Mouse (Mus musculus) layer of hippocampus, postnatal 25 days (tissue): ENCODE data around the gene Ccdc141. TPM values are rescaled to one million over a fixed set of nuclear protein-coding genes. Genes with fewer than 3 reads are reported as not detected.
"Not testable (repeated sequence)": the region's sequence is repeated elsewhere in the genome, so short reads cannot be mapped to it uniquely, and the experiment has no call there.

Experiments used
- DNase-seq, 2 experiments: peaks; one replicate each; pipeline ENCODE4 v3.0.0; 2022; ENCODE audit warnings: mixed read lengths in 2 of 2, low spot score in 1 of 2; ENCODE audit errors: extremely low spot score in 1 of 2
- total RNA-seq, 2 experiments: library from RNA; stranded (reverse); gene quantifications; 2 replicates each; pipeline ENCODE4 v1.2.3; 2021

The Ccdc141 gene
- total RNA-seq, 2 experiments from 2014 or later: 19.9 to 24.4 TPM

DNA sequence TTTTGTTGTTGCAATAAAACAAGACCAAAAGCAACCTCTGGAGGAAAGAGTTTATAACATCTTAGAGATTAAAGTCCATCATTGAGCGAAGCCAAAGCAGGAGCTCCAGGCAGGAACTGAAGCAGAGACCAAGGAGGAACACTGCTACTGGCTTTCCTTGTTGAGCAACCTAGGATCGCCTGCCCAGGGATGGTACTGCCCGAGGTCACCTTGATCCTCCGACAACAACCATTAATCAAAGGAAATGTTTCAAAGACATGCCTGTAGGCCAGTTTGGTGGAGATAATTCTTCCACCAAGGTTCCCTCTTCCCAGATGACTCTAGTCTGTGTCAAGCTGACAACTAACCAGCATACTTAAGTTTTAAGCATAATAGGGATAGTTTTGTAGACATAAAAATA, 91.7 kb downstream of the Ccdc141 start:
- no peak for DNase-seq

- DNase-seq: no peak
These were observed 96.1 kb downstream of the Ccdc141 start for GRCm38 (mm10) chr2:77074373-77074772.

- peak in 1 of 2 experiments; percentile 11 for DNase-seq
These were observed 96.5 kb downstream of the Ccdc141 start for GRCm38 (mm10) chr2:77073930-77074329.

- peak; percentile 12 to 31 for DNase-seq
These were observed 105.1 kb downstream of the Ccdc141 start for GRCm38 (mm10) chr2:77065294-77065693.

DNA sequence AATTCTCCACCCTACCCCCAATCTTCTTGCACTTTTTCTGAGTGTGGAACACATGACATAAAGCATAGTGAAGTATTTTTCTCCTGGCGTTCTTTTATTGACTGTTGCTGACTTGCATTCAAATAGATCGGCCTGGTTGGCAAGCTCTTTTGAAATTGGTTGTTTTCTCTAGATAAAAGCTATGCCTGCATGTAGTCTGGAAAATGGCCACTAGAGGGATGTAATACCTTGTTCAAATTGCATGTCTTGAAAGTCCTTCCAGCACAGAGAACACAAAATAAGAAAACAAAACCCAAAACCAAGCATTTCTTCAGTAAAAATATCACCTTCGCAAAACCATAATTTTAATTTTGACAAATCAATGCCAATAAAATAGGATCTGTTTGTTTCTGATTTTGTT, 108.6 kb downstream of the Ccdc141 start:
- DNase-seq: peak in 1 of 2 experiments; percentile 31

- DNase-seq: no peak
These were observed 110.8 kb downstream of the Ccdc141 start for GRCm38 (mm10) chr2:77059596-77059995.

- no peak for DNase-seq
These were observed 114.1 kb downstream of the Ccdc141 start for GRCm38 (mm10) chr2:77056367-77056766.

GRCm38 (mm10) chr2:77042912-77043311, 127.5 kb downstream of the Ccdc141 start:
- DNase-seq: no peak

DNA sequence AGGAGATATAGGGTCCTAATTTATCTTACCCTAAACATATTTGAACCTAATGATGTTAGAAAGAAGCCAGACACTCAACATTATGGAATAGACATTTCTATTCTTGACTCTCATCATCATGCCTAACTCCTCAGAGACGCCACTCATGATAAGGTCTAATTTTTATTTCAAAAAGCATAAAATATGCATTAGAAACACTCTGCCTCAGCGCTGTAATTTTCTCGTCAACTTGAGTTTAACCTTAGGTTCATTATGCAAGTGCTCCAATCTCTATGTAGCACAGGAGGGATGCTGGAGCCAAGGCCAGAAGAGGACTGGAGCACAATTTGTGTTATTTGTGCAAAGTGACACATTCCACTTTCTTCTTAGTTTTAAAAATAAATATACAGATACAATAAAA, 130.8 kb downstream of the Ccdc141 start:
- DNase-seq: no peak

DNA sequence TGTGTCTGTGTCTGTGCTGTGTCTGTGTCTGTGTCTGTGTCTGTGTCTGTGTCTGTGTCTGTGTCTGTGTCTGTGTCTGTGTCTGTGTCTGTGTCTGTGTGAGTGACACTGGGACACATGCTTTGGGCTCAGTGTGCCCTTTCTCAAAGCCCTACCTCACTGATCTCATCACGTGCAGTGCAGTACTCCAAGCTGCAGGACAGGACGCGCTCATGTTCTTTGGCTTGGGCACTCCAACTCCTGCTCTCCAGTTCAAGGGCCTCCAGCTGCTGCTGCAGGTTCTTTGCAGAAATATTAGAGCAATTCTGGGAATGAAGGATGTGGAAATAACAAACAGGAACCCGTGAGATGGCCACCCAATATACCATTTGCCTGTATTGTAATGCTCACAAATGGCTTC, 131.2 kb downstream of the Ccdc141 start:
- DNase-seq: no peak

GRCm38 (mm10) chr2:77037211-77037610, 133.2 kb downstream of the Ccdc141 start:
- no peak for DNase-seq

- no peak for DNase-seq
These were observed 136.3 kb downstream of the Ccdc141 start for GRCm38 (mm10) chr2:77034112-77034511.

DNA sequence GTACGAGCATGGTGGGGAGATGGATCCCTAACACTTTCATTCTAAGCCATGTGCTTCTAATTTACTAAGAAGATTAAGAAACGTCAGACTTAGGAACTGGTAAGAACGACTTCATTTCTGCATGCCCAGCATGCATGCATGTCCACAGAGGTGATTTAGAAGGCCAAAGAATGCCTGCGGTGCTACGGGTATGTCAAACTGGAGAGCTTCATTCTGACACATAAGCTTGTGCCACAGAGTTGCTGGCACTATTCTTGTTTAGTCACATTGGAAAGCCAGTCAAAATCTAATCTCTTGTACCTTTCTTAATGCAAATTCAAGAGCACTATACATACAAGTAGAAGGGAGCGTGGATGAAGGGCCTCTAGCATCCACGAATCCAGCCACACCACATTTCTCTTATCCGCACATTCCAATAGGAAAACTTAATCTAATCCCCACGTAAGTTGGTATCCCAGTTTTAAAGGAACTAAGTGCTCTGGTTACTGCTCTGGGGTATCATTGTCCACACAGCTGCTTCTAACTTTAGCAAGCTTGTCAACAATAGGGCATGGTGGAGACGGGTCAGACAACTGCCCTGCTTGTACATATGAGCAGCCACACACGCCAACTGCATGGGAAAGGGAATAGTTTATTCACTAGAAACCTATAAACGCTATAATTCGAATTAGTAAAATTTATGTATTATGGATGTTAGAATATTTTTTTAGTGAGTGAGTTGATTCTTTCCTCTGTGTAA, 136.9 kb downstream of the Ccdc141 start:
- DNase-seq: no peak

DNA sequence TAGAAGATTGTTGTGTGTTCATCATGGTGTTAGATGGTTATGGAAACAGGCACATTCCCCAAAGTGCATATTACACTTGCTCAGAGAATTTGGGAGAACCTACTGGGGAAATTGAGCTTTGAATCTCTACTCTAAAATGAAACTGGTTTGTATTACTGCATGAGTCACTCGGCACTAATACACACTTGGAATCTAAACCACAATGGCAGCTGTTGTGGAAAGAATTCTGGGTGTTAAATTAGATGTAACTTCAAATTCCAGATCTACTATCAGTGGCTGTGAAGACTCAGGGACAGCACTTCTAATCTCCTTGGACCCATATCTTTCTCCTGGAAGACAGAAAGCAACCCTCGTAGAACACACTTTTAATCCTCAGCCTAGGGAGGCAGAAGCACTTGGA, 149.8 kb downstream of the Ccdc141 start:
- no peak for DNase-seq

GRCm38 (mm10) chr2:77017735-77018134, 152.7 kb downstream of the Ccdc141 start:
- DNase-seq: no peak

- DNase-seq: not testable (repeated sequence)
These were observed 157.0 kb downstream of the Ccdc141 start for GRCm38 (mm10) chr2:77013449-77013848.

DNA sequence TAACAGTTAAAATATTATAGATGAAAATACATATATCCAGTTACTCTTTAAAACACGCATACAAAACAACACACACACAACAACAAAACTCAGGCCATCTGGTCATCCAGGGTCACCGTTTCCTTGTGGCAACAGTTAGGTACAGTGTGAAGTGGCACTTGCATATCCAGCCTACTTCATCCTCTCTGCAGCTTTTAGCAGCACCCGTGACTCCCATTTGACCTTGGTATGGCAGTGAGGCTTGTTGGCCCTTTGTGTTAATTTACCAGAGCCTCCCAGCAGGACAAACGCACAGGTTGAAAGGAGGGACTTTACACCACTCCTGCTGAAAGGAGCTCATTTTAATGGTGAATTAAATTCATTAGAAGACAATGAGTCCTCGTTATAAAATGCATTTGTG, 158.5 kb downstream of the Ccdc141 start:
- DNase-seq: no peak

GRCm38 (mm10) chr2:77007015-77007414, 163.4 kb downstream of the Ccdc141 start:
- no peak for DNase-seq

GRCm38 (mm10) chr2:77003148-77003547, 167.3 kb downstream of the Ccdc141 start:
- DNase-seq: no peak

DNA sequence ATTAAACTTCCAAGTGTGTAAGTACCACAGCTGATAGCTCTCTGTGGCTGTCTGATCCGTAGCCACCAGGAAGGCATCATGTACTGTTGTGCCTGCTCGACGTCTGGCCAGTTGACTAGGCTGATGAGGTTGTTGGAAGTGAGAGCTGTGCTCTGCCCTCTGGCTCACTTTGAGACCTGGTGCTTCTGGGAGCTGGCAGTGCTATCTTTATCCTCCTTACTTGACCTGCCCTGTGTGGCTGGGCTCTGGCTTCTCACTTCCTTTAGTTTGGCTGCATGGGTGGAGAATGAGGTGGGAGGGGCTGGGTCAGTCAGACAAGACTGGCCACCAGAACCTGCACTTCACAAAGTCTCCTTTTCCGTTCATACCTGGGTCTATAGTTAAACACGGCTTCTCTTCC, 172.1 kb downstream of the Ccdc141 start:
- DNase-seq: no peak

DNA sequence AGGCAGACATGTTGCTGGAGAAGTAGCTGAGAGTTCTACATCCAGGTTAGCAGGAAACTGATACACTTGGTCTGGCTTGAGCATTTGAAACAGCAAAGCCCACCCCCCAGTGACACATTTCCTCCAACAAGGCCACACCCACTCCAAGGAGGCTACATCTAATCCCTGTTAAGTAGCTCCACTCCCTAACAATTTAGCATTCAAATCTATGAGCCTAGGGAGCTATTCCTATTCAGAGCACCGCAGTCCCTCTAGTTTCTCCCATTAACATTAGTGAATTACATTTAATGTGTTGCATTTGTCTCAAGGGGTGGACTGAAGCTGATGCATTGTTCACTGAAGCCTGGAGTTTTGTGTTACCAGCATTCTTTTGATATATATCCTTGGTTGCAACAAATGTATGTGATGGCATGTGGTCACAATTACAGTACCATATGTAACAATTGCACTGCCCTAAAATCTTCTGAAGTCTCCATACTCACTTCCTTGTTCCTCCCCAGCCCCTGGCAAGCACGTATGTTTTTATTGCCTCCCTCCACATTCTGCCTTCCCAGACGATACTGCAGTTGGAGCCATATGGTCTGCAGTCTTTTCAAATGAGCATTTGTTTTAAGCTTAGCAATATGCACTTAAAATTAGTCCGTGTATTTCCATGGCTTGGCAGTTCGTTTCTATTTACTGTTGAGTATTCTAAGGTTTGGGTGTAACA, 177.8 kb downstream of the Ccdc141 start:
- peak in 1 of 2 experiments; percentile 23 for DNase-seq

GRCm38 (mm10) chr2:76987317-76987716, 183.1 kb downstream of the Ccdc141 start:
- DNase-seq: no peak
